Mouse (Mus musculus): ENCODE results near the gene Thbs1.

GRCm38 (mm10) chr2:118091226-118091625 lies 20.4 kb upstream of the Thbs1 start:
- TF ChIP-seq CTCF (IDR thresholded peaks at IDR 0.05; ENCODE audit: extremely low read depth, insufficient read length, insufficient replicate concordance, low read depth, low read length) (no peak), POLR2A (IDR thresholded peaks at IDR 0.05; ENCODE audit: low read depth, low read length) (no peak)
